Mouse (Mus musculus): Measurements from ENCODE around the gene Tiam2.

The Tiam2 gene

GRCm38 (mm10) chr17:3396881-3397281 is 70.5 kb downstream of the Tiam2 start:
- no peak for DNase-seq (ENCODE audit: low spot score)

GRCm38 (mm10) chr17:3397836-3398235 is 71.5 kb downstream of the Tiam2 start:
- no peak for DNase-seq (ENCODE audit: low spot score)

- DNase-seq (ENCODE audit: low spot score), result no peak
Measured at GRCm38 (mm10) chr17:3405350-3406073, 79.1 kb downstream of the Tiam2 start.

GRCm38 (mm10) chr17:3407051-3407450 is 80.7 kb downstream of the Tiam2 start:
- no peak for DNase-seq (ENCODE audit: low spot score)

GRCm38 (mm10) chr17:3410307-3410706 is 83.9 kb downstream of the Tiam2 start:
- DNase-seq (ENCODE audit: low spot score), result no peak

- DNase-seq (ENCODE audit: low spot score), result no peak
Measured at GRCm38 (mm10) chr17:3412771-3413170, 86.4 kb downstream of the Tiam2 start.

GRCm38 (mm10) chr17:3415580-3415979 is 89.2 kb downstream of the Tiam2 start:
- DNase-seq (ENCODE audit: low spot score), result peak; percentile 95

GRCm38 (mm10) chr17:3416401-3416800 is 90.0 kb downstream of the Tiam2 start:
- no peak for DNase-seq (ENCODE audit: low spot score)

- DNase-seq (ENCODE audit: low spot score), result peak; percentile 91
Measured at GRCm38 (mm10) chr17:3419368-3419928, 93.1 kb downstream of the Tiam2 start.

- DNase-seq (ENCODE audit: low spot score), result no peak
Measured at GRCm38 (mm10) chr17:3420148-3420547, 93.8 kb downstream of the Tiam2 start.

GRCm38 (mm10) chr17:3423416-3423815 is 97.0 kb downstream of the Tiam2 start:
- peak; percentile 68 for DNase-seq (ENCODE audit: low spot score)

- no peak for DNase-seq (ENCODE audit: low spot score)
Measured at GRCm38 (mm10) chr17:3428659-3429058, 102.3 kb downstream of the Tiam2 start.

- no peak for DNase-seq (ENCODE audit: low spot score)
Measured at GRCm38 (mm10) chr17:3432590-3433498, 106.5 kb downstream of the Tiam2 start.

GRCm38 (mm10) chr17:3433521-3434271 is 107.3 kb downstream of the Tiam2 start:
- DNase-seq (ENCODE audit: low spot score), result peak; percentile 33

- DNase-seq (ENCODE audit: low spot score), result no peak
Measured at GRCm38 (mm10) chr17:3435299-3435698, 108.9 kb downstream of the Tiam2 start.

- DNase-seq (ENCODE audit: low spot score), result no peak
Measured at GRCm38 (mm10) chr17:3436841-3437515, 110.6 kb downstream of the Tiam2 start.

GRCm38 (mm10) chr17:3442526-3443401 is 116.4 kb downstream of the Tiam2 start:
- DNase-seq (ENCODE audit: low spot score), result no peak

GRCm38 (mm10) chr17:3446191-3446950 is 120.0 kb downstream of the Tiam2 start:
- peak; percentile 77 for DNase-seq (ENCODE audit: low spot score)

GRCm38 (mm10) chr17:3448725-3449124 is 122.4 kb downstream of the Tiam2 start:
- peak; percentile 72 for DNase-seq (ENCODE audit: low spot score)

GRCm38 (mm10) chr17:3451077-3451476 is 124.7 kb downstream of the Tiam2 start:
- DNase-seq (ENCODE audit: low spot score), result peak; percentile 67

All from adipocyte (in vitro differentiated cells).